Mouse (Mus musculus) testis, adult 2 months (tissue): ENCODE measurements around the gene Mmp9.

Source experiments
- CTCF ChIP-seq: fragments of 200-500 bp; IDR thresholded peaks from 2 replicates; pipeline ENCODE4 v1.5.1; 2012; ENCODE audit warnings: low read depth, mild to moderate bottlenecking, inconsistent platforms, low read length, moderate library complexity; ENCODE audit not compliant: control insufficient read depth, insufficient read depth, insufficient replicate concordance
- POLR2A ChIP-seq: fragments of 200-500 bp; IDR thresholded peaks from 2 replicates; pipeline ENCODE4 v1.6.1; 2012; ENCODE audit warnings: low read depth, mild to moderate bottlenecking, inconsistent platforms, low read length, moderate library complexity; ENCODE audit not compliant: control insufficient read depth

DNA sequence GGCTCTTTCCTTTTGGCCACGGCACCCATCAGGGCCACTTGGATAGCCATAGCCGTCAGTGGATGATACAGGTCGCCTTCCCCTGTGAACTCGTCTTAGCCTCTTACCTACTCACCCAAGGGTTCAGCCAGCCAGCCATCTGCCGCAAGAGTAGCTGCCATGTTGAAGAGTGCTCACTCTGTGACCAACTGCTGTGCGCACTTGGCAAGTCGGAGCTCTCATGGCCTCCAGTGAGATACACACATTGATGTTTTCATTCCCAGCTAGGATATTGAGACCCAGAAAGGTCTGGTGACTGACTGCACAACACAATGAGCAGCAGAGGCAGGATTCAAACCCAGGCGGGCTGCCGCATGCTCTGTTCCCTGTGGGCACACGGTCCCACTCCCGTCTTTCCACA is 53.6 kb downstream of the Mmp9 start:
- TF ChIP-seq CTCF (no peak), POLR2A (no peak)
